Mouse (Mus musculus): Measurements from ENCODE around the gene Adgrl2. TPM values are rescaled to one million over a fixed set of nuclear protein-coding genes. Genes with fewer than 3 reads are reported as not detected.

Adgrl2 gene
- polyA plus RNA-seq, 1 experiment from 2014 or later: 47.1 TPM

- no peaks in the 10 kb centered on the region for H3K9me3 ChIP-seq (ENCODE audit: control insufficient read depth, low read length)
- no peaks in the 10 kb centered on the region for H3K27me3 ChIP-seq (ENCODE audit: control insufficient read depth, insufficient read depth, low read length)
- peak overlapping the region; percentile 41 to 48 for H3K4me3 ChIP-seq (ENCODE audit: control insufficient read depth in 1 of 2, insufficient read depth in 1 of 2, low read depth in 1 of 2, low read length in 2 of 2)
- ATAC-seq (ENCODE audit: insufficient number of reproducible peaks, insufficient read depth, low FRiP score, low read depth): peak; percentile 80
- peak overlapping the region; percentile 76 for H3K4me2 ChIP-seq (ENCODE audit: low read length)
- H3K36me3 ChIP-seq (ENCODE audit: control insufficient read depth, insufficient read depth, low read length): no peaks in the 10 kb centered on the region
- H3K9ac ChIP-seq (ENCODE audit: low read length): peak overlapping the region; percentile 67
- peak overlapping the region; percentile 10 to 26; a peak in 1 of 4 replicates for H3K27ac ChIP-seq (replicated peaks in 1 of 2; ENCODE audit: control insufficient read depth in 1 of 2, insufficient read depth in 1 of 2, low read depth in 2 of 2, low read length in 2 of 2)
- H3K4me1 ChIP-seq (ENCODE audit: control insufficient read depth in 2 of 2, insufficient read depth in 2 of 2, low read length in 2 of 2): peaks cover 22 to 49% of the 10 kb centered on the region in 2 experiments
- 5% methylated on average over 15 of the region's 15 CpGs for WGBS
Observed at GRCm38 (mm10) chr3:148959327-148960025, 30.9 kb downstream of the Adgrl2 start.

- 15% methylated on average over 5 of the region's 5 CpGs for WGBS
- H3K27ac ChIP-seq (replicated peaks in 1 of 2; ENCODE audit: control insufficient read depth in 1 of 2, insufficient read depth in 1 of 2, low read depth in 2 of 2, low read length in 2 of 2): peak overlapping the region; percentile 10 to 26; a peak in 2 of 4 replicates
- ATAC-seq (ENCODE audit: insufficient number of reproducible peaks, insufficient read depth, low FRiP score, low read depth): peak; percentile 62; the same call in 1 of the 2 replicates
Observed at GRCm38 (mm10) chr3:148958714-148959113, 31.6 kb downstream of the Adgrl2 start.

GRCm38 (mm10) chr3:148958185-148958584 lies 32.2 kb downstream of the Adgrl2 start:
- no peak overlapping the region for H3K27ac ChIP-seq (replicated peaks in 1 of 2; ENCODE audit: control insufficient read depth in 1 of 2, insufficient read depth in 1 of 2, low read depth in 2 of 2, low read length in 2 of 2)
- peaks cover 4% of the 10 kb centered on the region for H3K36me3 ChIP-seq (ENCODE audit: control insufficient read depth, insufficient read depth, low read length)
- no peaks in the 10 kb centered on the region for H3K27me3 ChIP-seq (ENCODE audit: control insufficient read depth, insufficient read depth, low read length)
- H3K4me2 ChIP-seq (ENCODE audit: low read length): peak overlapping the region; percentile 76
- H3K4me3 ChIP-seq (ENCODE audit: control insufficient read depth in 1 of 2, insufficient read depth in 1 of 2, low read depth in 1 of 2, low read length in 2 of 2): no peak overlapping the region
- 68% methylated on average over 9 of the region's 9 CpGs for WGBS
- no peaks in the 10 kb centered on the region for H3K9me3 ChIP-seq (ENCODE audit: control insufficient read depth, low read length)
- peaks cover 22 to 49% of the 10 kb centered on the region in 2 experiments for H3K4me1 ChIP-seq (ENCODE audit: control insufficient read depth in 2 of 2, insufficient read depth in 2 of 2, low read length in 2 of 2)
- H3K9ac ChIP-seq (ENCODE audit: low read length): no peak overlapping the region; the same call in 1 of the 2 replicates
- ATAC-seq (ENCODE audit: insufficient number of reproducible peaks, insufficient read depth, low FRiP score, low read depth): peak; percentile 31; the same call in 1 of the 2 replicates

More at GRCm38 (mm10) chr3:148958714-148959113, 31.6 kb downstream of the Adgrl2 start:
- peak overlapping the region; percentile 76 for H3K4me2 ChIP-seq (ENCODE audit: low read length)
- H3K36me3 ChIP-seq (ENCODE audit: control insufficient read depth, insufficient read depth, low read length): no peaks in the 10 kb centered on the region
- no peaks in the 10 kb centered on the region for H3K27me3 ChIP-seq (ENCODE audit: control insufficient read depth, insufficient read depth, low read length)
- peak overlapping the region; percentile 67 for H3K9ac ChIP-seq (ENCODE audit: low read length)
- H3K4me3 ChIP-seq (ENCODE audit: control insufficient read depth in 1 of 2, insufficient read depth in 1 of 2, low read depth in 1 of 2, low read length in 2 of 2): peak overlapping the region in 1 of 2 experiments; percentile 41; a peak in 3 of 4 replicates
- H3K9me3 ChIP-seq (ENCODE audit: control insufficient read depth, low read length): no peaks in the 10 kb centered on the region
- peaks cover 22 to 49% of the 10 kb centered on the region in 2 experiments for H3K4me1 ChIP-seq (ENCODE audit: control insufficient read depth in 2 of 2, insufficient read depth in 2 of 2, low read length in 2 of 2)

GRCm38 (mm10) chr3:148956887-148957286 lies 33.5 kb downstream of the Adgrl2 start:
- Histone ChIP-seq H3K27ac (replicated peaks in 1 of 2; ENCODE audit: control insufficient read depth in 1 of 2, insufficient read depth in 1 of 2, low read depth in 2 of 2, low read length in 2 of 2) (0 out of 4 replicates have a peak overlapping the region, but pooled peaks of 1 of the 2 experiments have one; percentile 37), H3K4me3 (ENCODE audit: control insufficient read depth in 1 of 2, insufficient read depth in 1 of 2, low read depth in 1 of 2, low read length in 2 of 2) (no peak overlapping the region), H3K36me3 (ENCODE audit: control insufficient read depth, insufficient read depth, low read length) (peaks cover 17% of the 10 kb centered on the region), H3K9ac (ENCODE audit: low read length) (no peak overlapping the region), H3K27me3 (ENCODE audit: control insufficient read depth, insufficient read depth, low read length) (no peaks in the 10 kb centered on the region), H3K9me3 (ENCODE audit: control insufficient read depth, low read length) (no peaks in the 10 kb centered on the region), H3K4me1 (ENCODE audit: control insufficient read depth in 2 of 2, insufficient read depth in 2 of 2, low read length in 2 of 2) (peaks cover 22 to 49% of the 10 kb centered on the region in 2 experiments), H3K4me2 (ENCODE audit: low read length) (no peak overlapping the region)
- ATAC-seq (ENCODE audit: insufficient number of reproducible peaks, insufficient read depth, low FRiP score, low read depth): no peak
- 60% methylated on average over 7 of the region's 7 CpGs for WGBS

GRCm38 (mm10) chr3:148949796-148950195 lies 40.6 kb downstream of the Adgrl2 start:
- Histone ChIP-seq H3K36me3 (ENCODE audit: control insufficient read depth, insufficient read depth, low read length) (peaks cover 21% of the 10 kb centered on the region), H3K27me3 (ENCODE audit: control insufficient read depth, insufficient read depth, low read length) (no peaks in the 10 kb centered on the region), H3K9ac (ENCODE audit: low read length) (no peak overlapping the region), H3K4me1 (ENCODE audit: control insufficient read depth in 2 of 2, insufficient read depth in 2 of 2, low read length in 2 of 2) (peaks cover 3 to 24% of the 10 kb centered on the region in 2 experiments), H3K4me3 (ENCODE audit: control insufficient read depth in 1 of 2, insufficient read depth in 1 of 2, low read depth in 1 of 2, low read length in 2 of 2) (no peak overlapping the region), H3K4me2 (ENCODE audit: low read length) (no peak overlapping the region), H3K9me3 (ENCODE audit: control insufficient read depth, low read length) (no peaks in the 10 kb centered on the region), H3K27ac (replicated peaks in 1 of 2; ENCODE audit: control insufficient read depth in 1 of 2, insufficient read depth in 1 of 2, low read depth in 2 of 2, low read length in 2 of 2) (no peak overlapping the region)
- ATAC-seq (ENCODE audit: insufficient number of reproducible peaks, insufficient read depth, low FRiP score, low read depth): no peak
- WGBS: 89% methylated on average over 8 of the region's 8 CpGs

GRCm38 (mm10) chr3:148947805-148948405 lies 42.5 kb downstream of the Adgrl2 start:
- WGBS: 34% methylated on average over 9 of the region's 9 CpGs
- no peak for ATAC-seq (ENCODE audit: insufficient number of reproducible peaks, insufficient read depth, low FRiP score, low read depth)
- Histone ChIP-seq H3K4me2 (ENCODE audit: low read length) (no peak overlapping the region), H3K4me3 (ENCODE audit: control insufficient read depth in 1 of 2, insufficient read depth in 1 of 2, low read depth in 1 of 2, low read length in 2 of 2) (no peak overlapping the region), H3K9ac (ENCODE audit: low read length) (no peak overlapping the region), H3K36me3 (ENCODE audit: control insufficient read depth, insufficient read depth, low read length) (peaks cover 14% of the 10 kb centered on the region), H3K27ac (replicated peaks in 1 of 2; ENCODE audit: control insufficient read depth in 1 of 2, insufficient read depth in 1 of 2, low read depth in 2 of 2, low read length in 2 of 2) (no peak overlapping the region), H3K9me3 (ENCODE audit: control insufficient read depth, low read length) (no peaks in the 10 kb centered on the region), H3K27me3 (ENCODE audit: control insufficient read depth, insufficient read depth, low read length) (no peaks in the 10 kb centered on the region), H3K4me1 (ENCODE audit: control insufficient read depth in 2 of 2, insufficient read depth in 2 of 2, low read length in 2 of 2) (peaks cover 3 to 27% of the 10 kb centered on the region in 2 experiments)

GRCm38 (mm10) chr3:148947266-148947665 lies 43.1 kb downstream of the Adgrl2 start:
- 55% methylated on average over 6 of the region's 6 CpGs for WGBS
- Histone ChIP-seq H3K27me3 (ENCODE audit: control insufficient read depth, insufficient read depth, low read length) (no peaks in the 10 kb centered on the region), H3K36me3 (ENCODE audit: control insufficient read depth, insufficient read depth, low read length) (peaks cover 7% of the 10 kb centered on the region), H3K4me2 (ENCODE audit: low read length) (no peak overlapping the region), H3K4me3 (ENCODE audit: control insufficient read depth in 1 of 2, insufficient read depth in 1 of 2, low read depth in 1 of 2, low read length in 2 of 2) (no peak overlapping the region), H3K9me3 (ENCODE audit: control insufficient read depth, low read length) (no peaks in the 10 kb centered on the region), H3K9ac (ENCODE audit: low read length) (no peak overlapping the region), H3K27ac (replicated peaks in 1 of 2; ENCODE audit: control insufficient read depth in 1 of 2, insufficient read depth in 1 of 2, low read depth in 2 of 2, low read length in 2 of 2) (no peak overlapping the region), H3K4me1 (ENCODE audit: control insufficient read depth in 2 of 2, insufficient read depth in 2 of 2, low read length in 2 of 2) (peaks cover 3 to 27% of the 10 kb centered on the region in 2 experiments)
- no peak for ATAC-seq (ENCODE audit: insufficient number of reproducible peaks, insufficient read depth, low FRiP score, low read depth)

Data from heart, embryonic 14.5 days (tissue).